Mouse (Mus musculus) heart, embryonic 11.5 days (tissue): ENCODE results near the gene Sectm1b. TPM values are rescaled to one million over a fixed set of nuclear protein-coding genes. Genes with fewer than 3 reads are reported as not detected.
"Not testable (repeated sequence)": the region's sequence is repeated elsewhere in the genome, so short reads cannot be mapped to it uniquely, and the experiment has no call there.

Experiments
- ATAC-seq: fragments of 200-750 bp; cut with Nextera tagmentation; replicated peaks from 2 replicates; pipeline ENCODE4 v1.8.0; 2017; ENCODE audit warnings: moderate library complexity; ENCODE audit not compliant: insufficient number of reproducible peaks, low FRiP score, low TSS enrichment
- H3K27ac ChIP-seq: fragments of 300-500 bp; sonication (generic); 2 replicates; pipeline ENCODE4 v1.5.1; 2014; ENCODE audit warnings: mild to moderate bottlenecking, low read depth, low read length
- H3K27me3 ChIP-seq: fragments of 300-500 bp; sonication (generic); 2 replicates; pipeline ENCODE4 v1.6.1; 2014; ENCODE audit warnings: mild to moderate bottlenecking, low read length, mixed read lengths; ENCODE audit not compliant: control insufficient read depth, insufficient read depth
- H3K36me3 ChIP-seq: fragments of 300-500 bp; sonication (generic); 2 replicates; pipeline ENCODE4 v1.6.1; 2014; ENCODE audit warnings: mild to moderate bottlenecking, low read length, moderate library complexity, mixed read lengths; ENCODE audit not compliant: control insufficient read depth, insufficient read depth
- H3K4me1 ChIP-seq: fragments of 300-500 bp; sonication (generic); 2 replicates; pipeline ENCODE4 v1.6.1; 2014; ENCODE audit warnings: low read length; ENCODE audit not compliant: control insufficient read depth, insufficient read depth
- H3K4me2 ChIP-seq: fragments of 300-500 bp; sonication (generic); 2 replicates; pipeline ENCODE4 v1.6.1; 2014; ENCODE audit warnings: mild to moderate bottlenecking, moderate library complexity
- H3K4me3 ChIP-seq: fragments of 300-500 bp; sonication (generic); 2 replicates; pipeline ENCODE4 v1.5.1; 2014; ENCODE audit warnings: low read depth, low read length
- H3K9ac ChIP-seq: fragments of 300-500 bp; sonication (generic); 2 replicates; pipeline ENCODE4 v1.6.1; 2014; ENCODE audit warnings: mild to moderate bottlenecking, low read depth, low read length, moderate library complexity
- H3K9me3 ChIP-seq: fragments of 300-500 bp; sonication (generic); replicated peaks from 2 replicates; pipeline ENCODE4 v1.6.1; 2016; ENCODE audit warnings: low read length; ENCODE audit not compliant: control insufficient read depth
- WGBS: fragments of 180-500 bp; shearing (Covaris S2); extraction: QIAGEN DNeasy Blood & Tissue Kit; methylation state at CpG from one replicate; pipeline ENCODE4 v1.1.7; 2014; ENCODE audit not compliant: insufficient replicate concordance; 5-methylcytosine and 5-hydroxymethylcytosine counted together
- polyA plus RNA-seq: library from polyadenylated mRNA; unstranded; fragments of >200 nt; fragmentation: Nextera tagmentation; extraction: Ambion mirVana; gene quantifications from 2 replicates; pipeline ENCODE4 v1.2.1, GENCODE M21; 2014

Sectm1b gene
- not detected in 2 replicates for polyA plus RNA-seq

DNA sequence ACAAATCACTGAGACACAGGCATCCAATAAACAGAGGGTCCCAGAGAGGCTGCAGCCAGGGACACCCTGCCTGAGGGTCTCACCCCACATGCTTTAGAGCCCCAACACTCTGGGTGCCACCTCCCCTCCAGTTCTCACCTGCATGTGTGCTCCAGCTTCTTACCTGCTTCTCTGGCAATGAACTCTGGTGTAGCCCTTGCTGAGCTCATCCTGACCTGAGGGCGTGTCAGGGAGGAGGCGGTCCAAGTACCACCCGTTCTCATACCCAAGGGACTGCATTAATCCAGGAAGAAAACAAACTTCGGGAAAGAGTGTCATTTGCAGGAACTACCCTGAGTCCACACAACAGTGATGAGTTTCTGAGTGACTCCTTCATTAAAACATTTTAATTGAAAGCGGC, at the start of gene Sectm1b:
Sectm1b (minus strand) TSS at position 191 of the 400 bp plus-strand sequence.
- no peak within 1 kb of the TSS for H3K27ac ChIP-seq
- H3K9me3 ChIP-seq, result no peaks in the 10 kb centered on the region
- no peaks in the 10 kb centered on the region for H3K4me1 ChIP-seq
- H3K27me3 ChIP-seq, result no peaks in the 10 kb centered on the region
- no peaks in the 10 kb centered on the region for H3K36me3 ChIP-seq
- no peak within 1 kb of the TSS for H3K9ac ChIP-seq
- H3K4me3 ChIP-seq, result no peak within 1 kb of the TSS
- ATAC-seq, result no peak
- no peak within 1 kb of the TSS for H3K4me2 ChIP-seq
- 71% methylated on average over 5 of the region's 5 CpGs for WGBS

DNA sequence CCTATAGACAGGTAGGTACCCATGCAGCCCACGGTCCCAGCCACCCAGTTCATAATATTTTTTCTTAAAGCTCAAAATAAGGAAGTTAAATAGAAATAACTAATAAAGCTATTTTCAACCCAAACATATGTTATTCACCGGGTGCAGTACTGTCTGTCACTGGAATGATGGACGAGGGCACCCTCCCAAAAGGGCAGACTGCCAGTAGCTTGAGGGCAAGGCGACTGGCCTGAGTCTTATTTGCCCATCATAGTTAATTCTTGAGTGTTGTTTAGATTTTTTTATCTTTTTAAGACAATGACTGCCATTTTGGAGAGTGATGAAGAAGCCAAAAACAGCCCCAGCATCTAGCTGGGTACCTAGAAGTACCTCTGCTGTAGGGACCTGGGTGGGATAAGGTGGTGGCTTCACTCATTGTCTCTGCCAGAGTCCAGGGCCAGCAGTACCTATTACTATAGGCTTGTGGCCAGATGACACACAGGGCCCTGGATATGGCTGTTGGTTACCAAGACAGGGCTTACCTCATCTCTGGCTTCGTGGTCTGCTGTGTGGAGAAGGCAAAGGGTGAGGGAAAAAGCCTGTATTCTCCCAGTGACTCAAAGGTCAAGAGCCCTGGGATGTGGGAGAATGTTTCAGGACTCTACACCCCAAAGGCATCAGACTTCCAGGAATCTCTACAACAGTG, 48.9 kb upstream of the Sectm1b start:
- Histone ChIP-seq H3K9ac (no peak overlapping the region), H3K9me3 (no peaks in the 10 kb centered on the region), H3K27ac (no peak overlapping the region), H3K27me3 (peaks cover 8% of the 10 kb centered on the region; the same call in 1 of the 2 replicates), H3K4me3 (no peak overlapping the region), H3K4me1 (peaks cover 22% of the 10 kb centered on the region), H3K4me2 (no peak overlapping the region), H3K36me3 (no peaks in the 10 kb centered on the region)
- WGBS, result 68% methylated on average over 5 of the region's 5 CpGs
- no peak for ATAC-seq

DNA sequence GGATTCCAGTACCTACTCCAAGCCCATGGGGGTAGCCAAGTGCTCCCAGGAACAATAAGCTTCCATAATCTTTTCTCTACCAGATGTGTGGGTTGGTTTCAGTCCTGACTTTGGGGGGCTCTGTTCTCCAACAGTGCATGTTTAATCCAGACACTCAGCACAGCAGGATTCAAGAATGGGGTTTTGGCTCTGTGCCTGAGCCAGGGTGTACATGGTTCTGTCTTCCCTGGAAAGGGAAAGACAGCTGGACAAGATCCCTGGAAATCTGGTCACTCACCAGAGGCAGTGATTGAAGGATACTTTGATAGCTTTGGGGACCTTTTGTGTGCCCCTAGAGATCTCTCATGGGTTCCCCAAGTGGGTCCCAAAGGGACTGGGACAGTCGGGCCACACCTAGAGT, 48.2 kb upstream of the Sectm1b start:
- no peaks in the 10 kb centered on the region for H3K36me3 ChIP-seq
- H3K9me3 ChIP-seq, result no peaks in the 10 kb centered on the region
- peaks cover 22% of the 10 kb centered on the region for H3K4me1 ChIP-seq
- ATAC-seq, result no peak
- 72% methylated on average over 1 of the region's 1 CpGs for WGBS
- H3K9ac ChIP-seq, result no peak overlapping the region
- H3K4me2 ChIP-seq, result no peak overlapping the region
- H3K27ac ChIP-seq, result no peak overlapping the region
- no peak overlapping the region for H3K4me3 ChIP-seq
- H3K27me3 ChIP-seq, result peaks cover 8% of the 10 kb centered on the region; the same call in 1 of the 2 replicates

DNA sequence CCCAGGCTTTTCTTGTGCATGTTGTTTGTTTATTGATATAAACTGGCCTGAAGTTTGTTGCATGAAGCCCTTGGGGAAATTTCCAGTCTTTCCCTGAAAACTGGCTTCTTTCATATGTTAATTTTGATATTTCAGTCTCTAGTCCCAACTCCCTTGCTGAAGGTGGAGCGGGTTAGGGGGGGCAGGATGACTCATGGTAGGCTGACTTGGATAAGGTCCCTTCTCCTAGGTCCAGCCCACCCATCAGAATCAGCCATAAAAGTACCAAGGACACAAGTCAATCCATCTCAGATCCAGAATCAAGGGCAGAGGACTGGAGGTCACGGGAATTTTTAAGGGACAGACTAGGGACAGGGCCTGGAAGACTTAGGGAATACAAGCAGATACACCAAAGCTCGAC, 47.7 kb upstream of the Sectm1b start:
- H3K4me1 ChIP-seq, result peaks cover 22% of the 10 kb centered on the region
- 84% methylated on average over 3 of the region's 3 CpGs for WGBS
- peaks cover 8% of the 10 kb centered on the region; the same call in 1 of the 2 replicates for H3K27me3 ChIP-seq
- H3K27ac ChIP-seq, result no peak overlapping the region
- H3K9me3 ChIP-seq, result no peaks in the 10 kb centered on the region
- ATAC-seq, result no peak
- no peaks in the 10 kb centered on the region for H3K36me3 ChIP-seq
- no peak overlapping the region for H3K9ac ChIP-seq
- no peak overlapping the region for H3K4me3 ChIP-seq
- H3K4me2 ChIP-seq, result no peak overlapping the region

DNA sequence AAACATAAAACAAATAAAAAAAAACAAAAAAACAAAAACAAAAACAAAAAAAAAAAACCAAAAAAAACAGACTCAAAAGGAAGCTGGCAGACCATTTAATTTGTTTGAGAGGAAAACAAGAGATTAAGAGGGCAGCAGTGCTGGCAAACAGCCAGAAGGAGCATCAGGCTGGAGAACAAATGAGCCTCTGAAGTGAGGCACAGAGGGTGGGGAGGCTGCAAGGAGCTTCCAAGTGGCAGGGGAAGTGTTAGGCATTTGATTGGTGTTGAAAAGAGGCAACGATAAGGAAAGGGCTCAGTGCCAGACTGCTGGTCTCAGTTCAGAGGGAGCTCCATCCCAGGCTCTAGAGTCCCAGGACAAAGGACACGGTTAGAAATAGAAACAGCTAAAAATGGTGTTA, 46.6 kb upstream of the Sectm1b start:
- no peaks in the 10 kb centered on the region for H3K9me3 ChIP-seq
- ATAC-seq, result peak; percentile 65; the same call in 1 of the 2 replicates
- H3K4me3 ChIP-seq, result no peak overlapping the region
- H3K27ac ChIP-seq, result no peak overlapping the region
- H3K36me3 ChIP-seq, result no peaks in the 10 kb centered on the region
- H3K9ac ChIP-seq, result no peak overlapping the region
- H3K4me2 ChIP-seq, result no peak overlapping the region
- 0 out of 2 replicates have a peak, but pooled peaks cover 8% of the 10 kb centered on the region for H3K27me3 ChIP-seq
- H3K4me1 ChIP-seq, result peaks cover 22% of the 10 kb centered on the region
- 10% methylated on average over 2 of the region's 2 CpGs for WGBS

DNA sequence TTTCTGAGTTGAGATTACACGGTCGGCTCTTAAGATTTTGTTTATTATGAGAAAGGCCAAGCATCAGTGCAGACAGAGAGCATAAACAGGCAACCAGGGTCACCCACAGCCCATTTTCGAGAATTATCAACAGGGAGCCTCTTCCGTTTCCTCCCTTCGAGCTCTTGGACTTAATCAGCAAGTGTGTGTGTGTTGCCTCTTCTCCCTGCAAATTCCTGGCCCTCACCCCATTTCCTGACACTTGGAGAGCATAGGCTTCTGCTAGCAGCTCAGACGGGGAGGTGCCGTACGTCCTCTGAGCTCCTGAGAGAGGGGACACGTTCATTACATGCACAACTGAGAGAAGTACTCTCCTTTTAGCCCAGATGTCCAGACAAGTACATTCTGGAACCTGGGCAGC, 44.7 kb upstream of the Sectm1b start:
- H3K9ac ChIP-seq, result no peak overlapping the region
- no peak overlapping the region for H3K4me2 ChIP-seq
- no peaks in the 10 kb centered on the region for H3K9me3 ChIP-seq
- no peak overlapping the region for H3K4me3 ChIP-seq
- 0 out of 2 replicates have a peak overlapping the region, but pooled peaks have one; percentile 22 for H3K27ac ChIP-seq
- H3K36me3 ChIP-seq, result no peaks in the 10 kb centered on the region
- 0 out of 2 replicates have a peak, but pooled peaks cover 8% of the 10 kb centered on the region for H3K27me3 ChIP-seq
- peaks cover 22% of the 10 kb centered on the region for H3K4me1 ChIP-seq
- ATAC-seq, result no peak
- WGBS, result 26% methylated on average over 9 of the region's 9 CpGs

DNA sequence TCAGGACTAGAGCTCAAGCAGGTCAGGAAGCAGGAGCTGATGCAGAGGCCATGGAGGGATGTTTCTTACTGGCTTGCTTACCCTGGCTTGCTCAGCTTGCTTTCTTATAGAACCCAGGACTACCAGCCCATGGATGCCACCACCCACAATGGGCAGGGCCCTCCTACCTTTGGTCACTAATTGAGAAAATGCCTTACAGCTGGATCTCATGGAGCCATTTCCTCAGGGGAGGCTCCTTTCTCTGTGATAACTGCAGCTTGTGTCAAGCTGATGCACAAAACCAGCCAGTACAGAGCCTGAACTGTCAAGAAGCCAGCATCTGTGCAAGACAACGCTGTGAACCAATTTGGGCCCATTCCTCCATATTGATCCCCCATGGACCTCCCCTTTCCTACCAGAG, 43.9 kb upstream of the Sectm1b start:
- not testable (repeated sequence) for H3K27me3 ChIP-seq, H3K4me2 ChIP-seq, H3K4me3 ChIP-seq, ATAC-seq, H3K9me3 ChIP-seq, H3K36me3 ChIP-seq, H3K9ac ChIP-seq
- peaks cover 22% of the 10 kb centered on the region for H3K4me1 ChIP-seq
- whole genome bisulfite sequencing, result 79% methylated on average over 1 of the region's 1 CpGs
- 0 out of 2 replicates have a peak overlapping the region, but pooled peaks have one; percentile 12 for H3K27ac ChIP-seq

DNA sequence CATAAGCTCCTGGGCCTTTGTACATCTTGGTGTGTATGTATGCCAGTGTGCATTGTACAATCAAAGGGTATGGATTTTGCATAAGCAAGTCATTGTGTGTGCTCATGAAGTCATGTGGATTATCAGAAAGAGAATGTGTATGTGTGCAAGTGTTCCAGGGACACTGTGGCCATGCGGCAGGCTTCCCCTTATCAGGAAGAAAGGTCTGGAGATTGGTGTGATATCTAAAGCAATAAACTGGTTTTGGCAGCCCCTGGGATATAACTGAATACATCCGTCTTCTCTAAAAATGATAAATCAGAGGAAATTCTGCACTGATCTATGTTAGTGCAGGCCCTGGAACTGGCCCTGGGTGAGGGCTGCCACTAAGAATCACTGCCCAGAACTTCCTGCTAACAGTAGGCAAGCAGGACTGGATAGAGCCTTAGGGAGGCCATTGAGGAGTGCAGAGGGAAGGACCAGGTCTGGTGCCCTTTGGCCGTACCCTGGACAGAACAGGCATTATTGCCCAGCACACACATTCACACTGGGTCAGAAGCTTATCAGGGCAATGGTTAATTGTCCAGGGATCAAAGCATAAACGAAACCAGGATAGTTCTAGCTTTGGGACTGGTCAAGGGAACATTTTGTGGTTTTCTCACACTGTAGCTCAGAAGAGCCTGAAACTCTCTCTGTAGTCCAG, 37.9 kb upstream of the Sectm1b start:
- WGBS, result 69% methylated on average over 4 of the region's 4 CpGs
- no peaks in the 10 kb centered on the region for H3K4me1 ChIP-seq
- H3K36me3 ChIP-seq, result no peaks in the 10 kb centered on the region
- H3K9me3 ChIP-seq, result no peaks in the 10 kb centered on the region
- no peak overlapping the region for H3K4me3 ChIP-seq
- H3K9ac ChIP-seq, result no peak overlapping the region
- no peak overlapping the region for H3K4me2 ChIP-seq
- H3K27ac ChIP-seq, result no peak overlapping the region
- no peak for ATAC-seq
- H3K27me3 ChIP-seq, result no peaks in the 10 kb centered on the region
